Mouse (Mus musculus): ENCODE measurements around the gene Myo1d.

GRCm38 (mm10) chr11:80566286-80566685 is 213.5 kb downstream of the Myo1d start:
- TF ChIP-seq TBP (IDR thresholded peaks at IDR 0.05; ENCODE audit: low read depth, low read length) (no peak), ZNF384 (IDR thresholded peaks at IDR 0.05; ENCODE audit: low read depth, low read length) (no peak), RAD21 (IDR thresholded peaks at IDR 0.05; ENCODE audit: low read depth, low read length) (no peak), POLR2A (IDR thresholded peaks at IDR 0.05; ENCODE audit: control insufficient read depth in 1 of 2, insufficient read depth in 1 of 2, low read depth in 1 of 2, low read length in 2 of 2, poor library complexity in 1 of 2) (no peak), CTCF (IDR thresholded peaks at IDR 0.05 in 2 of 3, conservative IDR thresholded peaks at IDR 0.05 in 1 of 3; ENCODE audit: control insufficient read depth in 1 of 3, insufficient read depth in 1 of 3, low read depth in 2 of 3, low read length in 3 of 3, poor library complexity in 1 of 3, severe bottlenecking in 1 of 3) (no peak), E2F4 (IDR thresholded peaks at IDR 0.05; ENCODE audit: borderline replicate concordance, low read depth, low read length) (no peak), KAT2A (conservative IDR thresholded peaks at IDR 0.05; ENCODE audit: low read depth, low read length) (no peak), USF1 (IDR thresholded peaks at IDR 0.05; ENCODE audit: low read depth, low read length) (no peak), EP300 (IDR thresholded peaks at IDR 0.05; ENCODE audit: low read depth in 1 of 2, low read length in 2 of 2) (no peak), ELF1 (IDR thresholded peaks at IDR 0.05; ENCODE audit: low read depth, low read length) (no peak), HCFC1 (IDR thresholded peaks at IDR 0.05; ENCODE audit: low read depth, low read length) (no peak), POLR2AphosphoS2 (IDR thresholded peaks at IDR 0.05; ENCODE audit: low read length) (no peak), GATA1 (IDR thresholded peaks at IDR 0.05; ENCODE audit: low read depth, low read length) (no peak), ZC3H11A (IDR thresholded peaks at IDR 0.05; ENCODE audit: low read depth, low read length) (no peak)

Measured in MEL (cell line).